Mouse (Mus musculus) liver, adult 2 months (tissue): ENCODE data around the gene Sorbs1.

Experiments
- CTCF ChIP-seq: fragments of 200-500 bp; IDR thresholded peaks from 2 replicates; pipeline ENCODE4 v1.5.1; 2011; ENCODE audit warnings: low read depth, low read length, control low read depth
- POLR2A ChIP-seq: fragments of 200-500 bp; IDR thresholded peaks from 2 replicates; pipeline ENCODE4 v1.6.1; 2011; ENCODE audit warnings: low read length, control low read depth; ENCODE audit not compliant: insufficient read depth; ENCODE audit errors: extremely low read depth

DNA sequence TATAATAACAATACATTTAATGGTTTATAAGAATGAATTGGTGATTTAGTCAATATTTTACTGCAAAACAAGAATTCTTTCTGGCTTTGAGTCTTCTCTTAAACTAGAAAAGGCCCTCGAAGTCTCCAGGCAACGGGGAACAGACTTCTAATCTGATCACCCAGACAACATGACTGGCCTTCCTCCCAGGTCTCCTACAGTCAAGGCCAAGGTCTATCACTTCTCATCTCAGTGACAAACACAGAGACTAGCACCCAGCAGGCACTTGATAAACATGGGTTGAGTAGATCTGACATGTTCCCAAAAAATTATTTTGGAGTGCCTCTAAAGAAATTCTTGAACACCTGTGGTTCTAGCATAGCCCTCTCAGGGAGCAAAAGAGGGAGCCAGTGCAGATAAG lies 16.7 kb upstream of the Sorbs1 start:
- no peak for TF ChIP-seq CTCF
- no peak for TF ChIP-seq POLR2A
